Mouse (Mus musculus): ENCODE measurements at regions not wholly inside any gene's neighbourhood (a gene's known extent, or its start where the extent isn't known, plus 50 kb on each side); places are given as distances from the start of the nearest gene placed in this dataset.

GRCm38 (mm10) chr3:115779906-115780305, 65.0 kb upstream of the S1pr1 start:
- no peak overlapping the region for H3K4me3 ChIP-seq (ENCODE audit: control insufficient read depth, low read depth, low read length)
- H3K4me1 ChIP-seq (ENCODE audit: control insufficient read depth, insufficient read depth, low read length) = no peaks in the 10 kb centered on the region
- TF ChIP-seq POLR2A (IDR thresholded peaks at IDR 0.05; ENCODE audit: control insufficient read depth, low read depth, low read length) (no peak), CTCF (IDR thresholded peaks at IDR 0.05; ENCODE audit: control insufficient read depth, insufficient read depth, insufficient replicate concordance, low read depth, low read length) (no peak)
- H3K36me3 ChIP-seq (ENCODE audit: control insufficient read depth, insufficient read depth, low read length) = no peaks in the 10 kb centered on the region
- H3K27ac ChIP-seq (ENCODE audit: control insufficient read depth, insufficient read depth, low read depth, low read length) = no peak overlapping the region
- no peaks in the 10 kb centered on the region for H3K27me3 ChIP-seq (ENCODE audit: control insufficient read depth, insufficient read depth, low read length)

GRCm38 (mm10) chr3:115782726-115783125, 67.9 kb upstream of the S1pr1 start:
- Histone ChIP-seq H3K36me3 (ENCODE audit: control insufficient read depth, insufficient read depth, low read length) (no peaks in the 10 kb centered on the region), H3K27me3 (ENCODE audit: control insufficient read depth, insufficient read depth, low read length) (no peaks in the 10 kb centered on the region), H3K27ac (ENCODE audit: control insufficient read depth, insufficient read depth, low read depth, low read length) (no peak overlapping the region), H3K4me3 (ENCODE audit: control insufficient read depth, low read depth, low read length) (no peak overlapping the region), H3K4me1 (ENCODE audit: control insufficient read depth, insufficient read depth, low read length) (no peaks in the 10 kb centered on the region)
- TF ChIP-seq POLR2A (IDR thresholded peaks at IDR 0.05; ENCODE audit: control insufficient read depth, low read depth, low read length) (no peak), CTCF (IDR thresholded peaks at IDR 0.05; ENCODE audit: control insufficient read depth, insufficient read depth, insufficient replicate concordance, low read depth, low read length) (no peak)

- TF ChIP-seq POLR2A (IDR thresholded peaks at IDR 0.05; ENCODE audit: control insufficient read depth, low read depth, low read length) (no peak), CTCF (IDR thresholded peaks at IDR 0.05; ENCODE audit: control insufficient read depth, insufficient read depth, insufficient replicate concordance, low read depth, low read length) (no peak)
- Histone ChIP-seq H3K27ac (ENCODE audit: control insufficient read depth, insufficient read depth, low read depth, low read length) (no peak overlapping the region), H3K27me3 (ENCODE audit: control insufficient read depth, insufficient read depth, low read length) (no peaks in the 10 kb centered on the region), H3K4me1 (ENCODE audit: control insufficient read depth, insufficient read depth, low read length) (no peaks in the 10 kb centered on the region), H3K4me3 (ENCODE audit: control insufficient read depth, low read depth, low read length) (no peak overlapping the region), H3K36me3 (ENCODE audit: control insufficient read depth, insufficient read depth, low read length) (no peaks in the 10 kb centered on the region)
Observed at GRCm38 (mm10) chr3:115787360-115787759, 72.5 kb upstream of the S1pr1 start.

- Histone ChIP-seq H3K36me3 (ENCODE audit: control insufficient read depth, insufficient read depth, low read length) (no peaks in the 10 kb centered on the region), H3K4me3 (ENCODE audit: control insufficient read depth, low read depth, low read length) (no peak overlapping the region), H3K4me1 (ENCODE audit: control insufficient read depth, insufficient read depth, low read length) (no peaks in the 10 kb centered on the region), H3K27me3 (ENCODE audit: control insufficient read depth, insufficient read depth, low read length) (no peaks in the 10 kb centered on the region), H3K27ac (ENCODE audit: control insufficient read depth, insufficient read depth, low read depth, low read length) (no peak overlapping the region)
- TF ChIP-seq CTCF (IDR thresholded peaks at IDR 0.05; ENCODE audit: control insufficient read depth, insufficient read depth, insufficient replicate concordance, low read depth, low read length) = no peak
- no peak for TF ChIP-seq POLR2A (IDR thresholded peaks at IDR 0.05; ENCODE audit: control insufficient read depth, low read depth, low read length)
Observed at GRCm38 (mm10) chr3:115788525-115788924, 73.7 kb upstream of the S1pr1 start.

- Histone ChIP-seq H3K4me3 (ENCODE audit: control insufficient read depth, low read depth, low read length) (no peak overlapping the region), H3K36me3 (ENCODE audit: control insufficient read depth, insufficient read depth, low read length) (no peaks in the 10 kb centered on the region), H3K27me3 (ENCODE audit: control insufficient read depth, insufficient read depth, low read length) (no peaks in the 10 kb centered on the region), H3K27ac (ENCODE audit: control insufficient read depth, insufficient read depth, low read depth, low read length) (no peak overlapping the region), H3K4me1 (ENCODE audit: control insufficient read depth, insufficient read depth, low read length) (no peaks in the 10 kb centered on the region)
- TF ChIP-seq CTCF (IDR thresholded peaks at IDR 0.05; ENCODE audit: control insufficient read depth, insufficient read depth, insufficient replicate concordance, low read depth, low read length) (no peak), POLR2A (IDR thresholded peaks at IDR 0.05; ENCODE audit: control insufficient read depth, low read depth, low read length) (no peak)
Observed at GRCm38 (mm10) chr3:115789063-115789462, 74.2 kb upstream of the S1pr1 start.

- Histone ChIP-seq H3K27ac (ENCODE audit: control insufficient read depth, insufficient read depth, low read depth, low read length) (no peak overlapping the region), H3K36me3 (ENCODE audit: control insufficient read depth, insufficient read depth, low read length) (no peaks in the 10 kb centered on the region), H3K4me1 (ENCODE audit: control insufficient read depth, insufficient read depth, low read length) (no peaks in the 10 kb centered on the region), H3K27me3 (ENCODE audit: control insufficient read depth, insufficient read depth, low read length) (no peaks in the 10 kb centered on the region), H3K4me3 (ENCODE audit: control insufficient read depth, low read depth, low read length) (no peak overlapping the region)
- TF ChIP-seq CTCF (IDR thresholded peaks at IDR 0.05; ENCODE audit: control insufficient read depth, insufficient read depth, insufficient replicate concordance, low read depth, low read length) (no peak), POLR2A (IDR thresholded peaks at IDR 0.05; ENCODE audit: control insufficient read depth, low read depth, low read length) (no peak)
Observed at GRCm38 (mm10) chr3:115792606-115793005, 77.7 kb upstream of the S1pr1 start.

GRCm38 (mm10) chr3:115793344-115794059, 78.6 kb upstream of the S1pr1 start:
- Histone ChIP-seq H3K36me3 (ENCODE audit: control insufficient read depth, insufficient read depth, low read length) (no peaks in the 10 kb centered on the region), H3K27me3 (ENCODE audit: control insufficient read depth, insufficient read depth, low read length) (no peaks in the 10 kb centered on the region), H3K27ac (ENCODE audit: control insufficient read depth, insufficient read depth, low read depth, low read length) (no peak overlapping the region), H3K4me3 (ENCODE audit: control insufficient read depth, low read depth, low read length) (no peak overlapping the region), H3K4me1 (ENCODE audit: control insufficient read depth, insufficient read depth, low read length) (no peaks in the 10 kb centered on the region)
- no peak for TF ChIP-seq CTCF (IDR thresholded peaks at IDR 0.05; ENCODE audit: control insufficient read depth, insufficient read depth, insufficient replicate concordance, low read depth, low read length)
- TF ChIP-seq POLR2A (IDR thresholded peaks at IDR 0.05; ENCODE audit: control insufficient read depth, low read depth, low read length) = no peak
